Mouse (Mus musculus): Measurements from ENCODE around the gene Prl3d1. TPM values are rescaled to one million over a fixed set of nuclear protein-coding genes. Genes with fewer than 3 reads are reported as not detected.
"Not testable (repeated sequence)": the region's sequence is repeated elsewhere in the genome, so short reads cannot be mapped to it uniquely, and the experiment has no call there.

Prl3d1 gene
- total RNA-seq (2021): not detected

DNA sequence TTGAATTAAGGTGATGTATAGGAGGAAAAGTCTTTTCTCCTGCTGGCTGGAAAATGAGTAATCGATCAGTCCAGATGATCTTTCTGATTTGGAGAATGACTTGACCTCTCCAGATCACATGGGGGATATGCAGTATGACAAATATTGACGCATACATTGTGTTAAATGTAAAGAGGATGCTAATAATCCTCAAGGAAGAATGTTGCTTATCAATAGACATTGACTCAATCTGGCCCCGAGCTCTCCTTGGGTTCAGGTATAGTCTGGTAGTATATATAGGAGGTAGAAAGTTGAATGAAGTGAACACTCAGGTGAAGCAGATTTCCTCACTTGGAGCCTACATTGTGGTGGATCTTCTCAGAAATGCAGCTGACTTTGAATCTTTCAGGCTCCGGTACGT is at the start of gene Prl3d1:
Gene Prl3d1 (plus strand): TSS at position 301 of the 400 bp plus-strand sequence.
- not testable (repeated sequence) for DNase-seq

- no peak for DNase-seq
Measured at GRCm38 (mm10) chr13:27057270-27057669, 36.7 kb upstream of the Prl3d1 start, which contains the start of gene Prl. TSS of gene Prl (plus strand) at chr13:27057570.

GRCm38 (mm10) chr13:27059177-27059576 is 34.8 kb upstream of the Prl3d1 start:
- DNase-seq: no peak

DNA sequence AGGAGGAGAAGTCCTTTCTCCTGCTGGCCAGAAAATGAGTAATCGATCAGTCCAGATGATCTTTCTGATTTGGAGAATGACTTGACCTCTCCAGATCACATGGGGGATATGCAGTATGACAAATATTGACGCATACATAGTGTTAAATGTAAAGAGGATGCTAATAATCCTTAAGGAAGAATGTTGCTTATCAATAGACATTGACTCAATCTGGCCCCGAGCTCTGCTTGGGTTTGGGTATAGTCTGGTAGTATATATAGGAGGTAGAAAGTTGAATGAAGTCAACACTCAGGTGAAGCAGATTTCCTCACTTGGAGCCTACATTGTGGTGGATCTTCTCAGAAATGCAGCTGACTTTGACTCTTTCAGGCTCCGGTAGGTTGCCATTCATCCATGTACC is 27.4 kb downstream of the Prl3d1 start, which contains the start of gene Prl3d2:
Gene Prl3d2 (plus strand): TSS at position 301 of the 400 bp plus-strand sequence.
- DNase-seq: not testable (repeated sequence)

GRCm38 (mm10) chr13:27148264-27148663 is 54.3 kb downstream of the Prl3d1 start:
- DNase-seq: no peak

Other genes with a start within 250 kb of the Prl3d1 start
- gene Prl, start 36.6 kb upstream of the Prl3d1 start, total RNA-seq (2021): not detected
- gene Prl3d2, start 27.5 kb downstream of the Prl3d1 start, total RNA-seq (2021): not detected
- not detected for gene Prl3d3, start 62.6 kb downstream of the Prl3d1 start, total RNA-seq (2021)
- gene Prl3c1, start 102.5 kb downstream of the Prl3d1 start, total RNA-seq (2021): not detected
- gene Prl3b1, start 147.7 kb downstream of the Prl3d1 start, total RNA-seq (2021): not detected
- not detected for gene Prl3a1, start 165.2 kb downstream of the Prl3d1 start, total RNA-seq (2021)
- gene Prl6a1, start 218.4 kb downstream of the Prl3d1 start, total RNA-seq (2021): not detected